Mouse (Mus musculus) hindbrain, embryonic 11.5 days (tissue): ENCODE measurements at regions not wholly inside any gene's neighbourhood (a gene's known extent, or its start where the extent isn't known, plus 50 kb on each side); places are given as distances from the start of the nearest gene placed in this dataset.

Source experiments
- ATAC-seq: fragments of 200-750 bp; cut with Nextera tagmentation; 2 replicates; pipeline ENCODE4 v1.8.0; 2017; ENCODE audit warnings: mild to moderate bottlenecking, moderate TSS enrichment, moderate library complexity; ENCODE audit not compliant: low FRiP score
- DNase-seq: peaks from one replicate; pipeline ENCODE4 v3.0.0-alpha.2; 2015; ENCODE audit warnings: low spot score
- H3K27ac ChIP-seq: fragments of 300-500 bp; sonication (generic); 2 replicates; pipeline ENCODE4 v1.5.1; 2014; ENCODE audit warnings: mild to moderate bottlenecking, low read depth, low read length
- H3K27me3 ChIP-seq: fragments of 300-500 bp; sonication (generic); 2 replicates; pipeline ENCODE4 v1.6.1; 2014; ENCODE audit warnings: mild to moderate bottlenecking, low read length, moderate library complexity, mixed read lengths; ENCODE audit not compliant: control insufficient read depth, insufficient read depth
- H3K36me3 ChIP-seq: fragments of 300-500 bp; sonication (generic); 2 replicates; pipeline ENCODE4 v1.6.1; 2014; ENCODE audit warnings: mild to moderate bottlenecking, low read length, moderate library complexity, mixed read lengths; ENCODE audit not compliant: control insufficient read depth, insufficient read depth
- H3K4me1 ChIP-seq: fragments of 300-500 bp; sonication (generic); replicated peaks from 2 replicates; pipeline ENCODE4 v1.6.1; 2014; ENCODE audit warnings: low read length, mixed read lengths; ENCODE audit not compliant: control insufficient read depth, insufficient read depth
- H3K4me2 ChIP-seq: fragments of 300-500 bp; sonication (generic); replicated peaks from 2 replicates; pipeline ENCODE4 v1.6.1; 2014; ENCODE audit warnings: mild to moderate bottlenecking, low read depth, low read length
- H3K4me3 ChIP-seq: fragments of 300-500 bp; sonication (generic); 2 replicates; pipeline ENCODE4 v1.5.1; 2014; ENCODE audit warnings: low read depth, low read length
- H3K9ac ChIP-seq: fragments of 300-500 bp; sonication (generic); 2 replicates; pipeline ENCODE4 v1.6.1; 2014; ENCODE audit warnings: low read depth, low read length
- H3K9me3 ChIP-seq: fragments of 300-500 bp; sonication (generic); 2 replicates; pipeline ENCODE4 v1.6.1; 2016; ENCODE audit warnings: low read length; ENCODE audit not compliant: control insufficient read depth
- WGBS: fragments of 180-500 bp; shearing (Covaris S2); extraction: QIAGEN DNeasy Blood & Tissue Kit; methylation state at CpG from one replicate; pipeline ENCODE4 v1.1.7; 2014; 5-methylcytosine and 5-hydroxymethylcytosine counted together

- Histone ChIP-seq H3K27me3 (no peaks in the 10 kb centered on the region), H3K27ac (no peak overlapping the region), H3K9me3 (no peaks in the 10 kb centered on the region), H3K36me3 (no peaks in the 10 kb centered on the region), H3K9ac (no peak overlapping the region), H3K4me3 (no peak overlapping the region), H3K4me1 (no peaks in the 10 kb centered on the region), H3K4me2 (no peak overlapping the region)
- DNase-seq (no peak), ATAC-seq (no peak)
- 91% methylated on average over 10 of the region's 10 CpGs for WGBS
Measured at GRCm38 (mm10) chr8:36304809-36305208, 539.2 kb downstream of the Gm19410 start.

GRCm38 (mm10) chr8:36306336-36306735 is 540.7 kb downstream of the Gm19410 start:
- no peak for ATAC-seq

GRCm38 (mm10) chr8:36307496-36307895 is 541.9 kb downstream of the Gm19410 start:
- H3K4me1 ChIP-seq: no peaks in the 10 kb centered on the region
- no peaks in the 10 kb centered on the region for H3K36me3 ChIP-seq
- no peak overlapping the region for H3K9ac ChIP-seq
- H3K9me3 ChIP-seq: no peaks in the 10 kb centered on the region
- H3K4me2 ChIP-seq: no peak overlapping the region
- no peak overlapping the region for H3K27ac ChIP-seq
- H3K4me3 ChIP-seq: no peak overlapping the region
- ATAC-seq (no peak), DNase-seq (no peak)
- WGBS: 93% methylated on average over 8 of the region's 8 CpGs
- H3K27me3 ChIP-seq: no peaks in the 10 kb centered on the region

More at GRCm38 (mm10) chr8:36306336-36306735, 540.7 kb downstream of the Gm19410 start:
- Histone ChIP-seq H3K4me3 (no peak overlapping the region), H3K4me2 (no peak overlapping the region), H3K4me1 (no peaks in the 10 kb centered on the region), H3K27me3 (no peaks in the 10 kb centered on the region), H3K27ac (no peak overlapping the region), H3K9me3 (no peaks in the 10 kb centered on the region), H3K36me3 (no peaks in the 10 kb centered on the region), H3K9ac (no peak overlapping the region)
- WGBS: 87% methylated on average over 4 of the region's 4 CpGs
- no peak for DNase-seq

GRCm38 (mm10) chr8:36308056-36308455 is 542.5 kb downstream of the Gm19410 start:
- 74% methylated on average over 2 of the region's 2 CpGs for WGBS
- no peaks in the 10 kb centered on the region for H3K9me3 ChIP-seq
- no peak for ATAC-seq

GRCm38 (mm10) chr8:36309326-36309725 is 543.7 kb downstream of the Gm19410 start:
- 90% methylated on average over 6 of the region's 6 CpGs for WGBS
- DNase-seq: no peak
- no peaks in the 10 kb centered on the region for H3K4me1 ChIP-seq
- no peak overlapping the region for H3K4me3 ChIP-seq
- H3K27ac ChIP-seq: no peak overlapping the region
- H3K9me3 ChIP-seq: no peaks in the 10 kb centered on the region
- no peaks in the 10 kb centered on the region for H3K36me3 ChIP-seq
- no peak for ATAC-seq
- H3K9ac ChIP-seq: no peak overlapping the region
- no peaks in the 10 kb centered on the region for H3K27me3 ChIP-seq
- H3K4me2 ChIP-seq: no peak overlapping the region

More at GRCm38 (mm10) chr8:36308056-36308455, 542.5 kb downstream of the Gm19410 start:
- H3K27ac ChIP-seq: no peak overlapping the region
- no peaks in the 10 kb centered on the region for H3K36me3 ChIP-seq
- H3K4me1 ChIP-seq: no peaks in the 10 kb centered on the region
- H3K9ac ChIP-seq: no peak overlapping the region
- no peak for DNase-seq
- no peaks in the 10 kb centered on the region for H3K27me3 ChIP-seq
- H3K4me3 ChIP-seq: no peak overlapping the region
- H3K4me2 ChIP-seq: no peak overlapping the region

GRCm38 (mm10) chr8:36309952-36310351 is 544.4 kb downstream of the Gm19410 start:
- ATAC-seq: no peak
- H3K4me2 ChIP-seq: no peak overlapping the region
- no peaks in the 10 kb centered on the region for H3K9me3 ChIP-seq
- 80% methylated on average over 10 of the region's 10 CpGs for WGBS
- DNase-seq: no peak
- no peaks in the 10 kb centered on the region for H3K4me1 ChIP-seq
- no peak overlapping the region for H3K27ac ChIP-seq
- H3K27me3 ChIP-seq: no peaks in the 10 kb centered on the region
- H3K36me3 ChIP-seq: no peaks in the 10 kb centered on the region
- no peak overlapping the region for H3K9ac ChIP-seq
- H3K4me3 ChIP-seq: no peak overlapping the region

- Histone ChIP-seq H3K4me2 (no peak overlapping the region), H3K9ac (no peak overlapping the region), H3K9me3 (no peaks in the 10 kb centered on the region), H3K36me3 (no peaks in the 10 kb centered on the region), H3K27ac (no peak overlapping the region), H3K4me1 (no peaks in the 10 kb centered on the region), H3K4me3 (no peak overlapping the region), H3K27me3 (no peaks in the 10 kb centered on the region)
- ATAC-seq: no peak
- no peak for DNase-seq
- WGBS: 76% methylated on average over 5 of the region's 5 CpGs
Measured at GRCm38 (mm10) chr8:36311734-36312133, 546.1 kb downstream of the Gm19410 start.

- H3K4me3 ChIP-seq: no peak overlapping the region
- no peaks in the 10 kb centered on the region for H3K27me3 ChIP-seq
- no peak for ATAC-seq
- no peaks in the 10 kb centered on the region for H3K4me1 ChIP-seq
- no peak overlapping the region for H3K4me2 ChIP-seq
- no peaks in the 10 kb centered on the region for H3K9me3 ChIP-seq
- no peak for DNase-seq
- no peak overlapping the region for H3K27ac ChIP-seq
- 90% methylated on average over 3 of the region's 3 CpGs for WGBS
- no peaks in the 10 kb centered on the region for H3K36me3 ChIP-seq
- H3K9ac ChIP-seq: no peak overlapping the region
Measured at GRCm38 (mm10) chr8:36312963-36313362, 547.4 kb downstream of the Gm19410 start.

- H3K4me2 ChIP-seq: no peak overlapping the region
- no peaks in the 10 kb centered on the region for H3K27me3 ChIP-seq
- H3K36me3 ChIP-seq: no peaks in the 10 kb centered on the region
- no peaks in the 10 kb centered on the region for H3K9me3 ChIP-seq
- ATAC-seq: no peak
- H3K27ac ChIP-seq: no peak overlapping the region
- H3K4me1 ChIP-seq: no peaks in the 10 kb centered on the region
- no peak for DNase-seq
- 90% methylated on average over 2 of the region's 2 CpGs for WGBS
- H3K9ac ChIP-seq: no peak overlapping the region
- no peak overlapping the region for H3K4me3 ChIP-seq
Measured at GRCm38 (mm10) chr8:36318396-36318795, 552.8 kb downstream of the Gm19410 start.
